Mouse (Mus musculus) 416B (cell line): ENCODE measurements around the gene Slc39a13.
A peak's percentile ranks its signal among the peaks of the same experiment; 100 is the strongest.

Source experiments
- DNase-seq: peaks from one replicate; pipeline ENCODE4 v3.0.0; 2011; ENCODE audit warnings: low read depth

Slc39a13 gene

DNA sequence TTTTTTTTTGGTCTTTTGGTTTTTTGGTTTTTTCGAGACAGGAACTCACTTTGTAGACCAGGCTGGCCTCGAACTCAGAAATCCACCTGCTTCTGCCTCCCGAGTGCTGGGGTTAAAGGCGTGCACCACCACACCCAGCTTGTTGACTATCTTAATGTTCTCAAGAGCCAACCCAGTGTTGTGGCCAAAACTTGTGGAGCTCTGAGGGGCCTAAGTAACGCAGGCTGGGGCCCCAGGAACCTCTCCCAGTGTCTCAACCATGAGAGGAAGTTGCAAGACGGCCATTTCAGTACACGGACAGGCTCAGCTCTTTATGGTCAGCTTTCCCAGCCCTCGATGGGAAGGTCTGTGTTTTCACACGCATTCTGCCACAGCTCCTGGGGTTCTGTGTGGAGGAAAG, 18.8 kb upstream of the Slc39a13 start:
- peak; percentile 59 for DNase-seq

DNA sequence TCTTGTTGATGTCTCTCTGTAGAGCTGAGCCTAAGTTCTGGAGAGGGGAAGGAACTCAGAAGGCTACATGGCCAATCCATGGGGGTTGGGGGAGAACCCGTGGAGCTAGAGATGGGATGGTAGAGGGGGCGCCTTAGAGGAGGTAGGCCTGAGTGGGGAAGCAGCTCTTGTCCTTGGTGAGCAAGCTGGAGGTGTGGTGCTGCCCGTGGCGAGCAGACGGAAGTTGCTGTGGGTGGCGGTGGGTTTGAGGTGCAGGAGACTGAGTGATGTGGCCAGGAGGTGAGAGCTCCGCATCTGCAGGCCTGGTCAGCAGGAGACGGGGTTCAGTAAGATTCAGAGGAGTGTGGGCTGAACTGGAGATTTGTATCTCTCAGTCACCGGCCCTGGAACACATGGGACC, 17.2 kb upstream of the Slc39a13 start:
- DNase-seq, result peak; percentile 38

DNA sequence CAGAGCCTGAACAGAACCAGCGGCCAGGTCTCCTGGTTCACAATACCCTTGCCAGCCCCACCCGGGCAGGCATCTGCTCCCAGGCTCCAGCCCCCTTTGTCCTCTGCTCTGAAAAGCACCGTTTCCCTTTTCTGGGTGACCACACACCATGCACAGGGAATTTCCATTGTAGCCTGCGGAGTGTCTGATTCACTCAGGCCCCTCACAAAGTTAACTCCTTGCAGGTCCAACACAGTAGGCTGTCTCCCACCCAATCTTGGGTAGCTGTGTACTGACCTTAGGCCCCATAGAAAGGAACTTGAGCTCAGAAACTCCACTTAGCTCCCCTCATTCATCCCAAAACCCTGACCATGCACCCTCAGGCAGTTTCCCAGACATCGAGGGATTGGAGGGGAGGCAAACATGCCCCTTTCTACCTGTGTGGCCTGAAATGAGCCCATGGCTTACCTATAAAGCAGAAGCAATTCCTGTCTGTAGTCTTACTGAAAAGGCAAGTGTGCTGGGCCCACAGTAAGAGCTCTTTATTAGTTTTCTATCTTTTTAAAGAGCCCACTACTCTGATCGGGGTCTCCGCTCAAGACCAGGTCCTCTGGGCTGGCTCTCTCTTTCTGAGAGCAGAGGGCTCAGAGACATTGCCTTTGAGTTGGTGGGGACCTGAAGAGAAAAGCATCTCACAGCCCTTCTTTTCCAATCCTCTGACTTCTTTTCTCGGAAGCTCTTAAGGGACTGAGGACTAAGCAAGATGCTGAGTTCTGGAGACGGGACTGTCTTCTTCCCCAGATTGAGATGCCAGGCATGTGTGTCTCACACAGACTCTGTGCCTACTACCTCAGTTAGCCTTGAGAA, 16.4 kb upstream of the Slc39a13 start:
- no peak for DNase-seq

DNA sequence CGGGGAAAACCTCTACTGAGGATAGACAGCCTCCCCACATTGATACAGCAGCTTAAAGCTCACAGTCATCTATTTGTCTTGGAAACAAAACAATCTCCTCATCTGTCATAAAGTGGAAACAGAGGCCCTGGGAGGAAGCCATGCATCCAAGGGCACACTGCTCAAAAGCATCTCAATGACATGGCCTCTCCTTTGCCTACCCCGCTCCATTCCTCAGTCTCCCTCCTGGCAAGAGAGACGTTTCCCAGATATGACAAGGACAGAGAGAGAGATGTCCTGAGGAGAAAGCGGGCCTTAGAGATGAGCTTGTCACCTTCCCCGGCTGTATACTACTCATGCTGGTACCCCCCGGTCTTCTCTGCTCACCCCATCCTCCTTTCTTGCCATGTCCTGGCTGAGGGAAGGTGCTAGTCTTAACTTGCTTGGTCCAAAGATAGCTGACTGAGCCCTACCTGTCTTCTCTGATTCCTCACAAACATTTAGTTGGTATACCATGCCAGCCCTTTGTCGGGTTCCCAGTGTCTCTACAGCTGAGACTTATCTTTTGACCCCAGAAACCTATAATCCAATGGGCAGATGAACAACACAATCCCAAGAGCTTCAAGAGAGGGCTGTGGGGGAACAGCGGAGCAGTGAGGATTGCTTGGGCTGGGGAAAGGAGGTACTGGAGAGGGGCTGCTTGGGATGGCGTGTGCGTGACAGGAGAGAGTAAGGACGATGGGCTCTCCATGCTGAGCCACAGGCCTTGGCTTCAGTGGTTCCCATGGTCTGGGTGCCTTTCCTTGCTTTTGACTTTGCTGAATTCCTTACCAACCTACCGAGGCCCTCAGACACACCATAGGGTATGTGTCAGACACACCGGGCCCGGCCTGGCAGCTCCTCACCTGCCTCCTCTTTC, 15.5 kb upstream of the Slc39a13 start:
- no peak for DNase-seq

DNA sequence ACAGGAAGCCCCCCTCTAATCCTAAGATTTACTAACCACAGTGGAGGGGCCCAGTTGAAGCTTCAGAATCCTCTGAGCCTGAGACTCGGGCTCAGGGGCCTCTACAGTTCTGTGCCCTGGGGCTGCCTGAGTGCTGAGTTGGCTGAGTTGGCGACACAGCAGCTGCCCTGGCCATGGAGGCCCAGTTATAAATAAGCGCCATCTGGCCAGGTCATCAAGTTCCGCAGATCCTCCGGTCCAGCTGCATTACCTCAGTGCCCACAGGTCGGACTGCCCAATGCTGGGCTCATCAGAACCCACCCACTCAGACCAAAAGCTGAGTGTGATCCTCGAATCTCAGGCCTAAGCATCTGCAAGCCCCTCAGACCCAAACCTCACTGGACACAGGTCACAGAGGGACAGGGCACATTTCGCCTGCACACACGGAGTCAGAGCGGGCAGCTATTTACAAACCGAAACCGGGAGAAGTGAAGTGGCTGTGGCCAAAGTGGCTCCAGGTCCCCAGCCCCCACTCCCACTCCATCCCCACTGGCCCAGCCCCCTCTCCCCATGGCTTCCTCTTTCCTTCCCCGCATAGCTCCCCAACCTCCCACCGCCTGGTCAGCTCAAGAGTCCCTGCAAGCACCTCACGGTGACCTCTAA, 14.1 kb upstream of the Slc39a13 start:
- DNase-seq, result no peak

DNA sequence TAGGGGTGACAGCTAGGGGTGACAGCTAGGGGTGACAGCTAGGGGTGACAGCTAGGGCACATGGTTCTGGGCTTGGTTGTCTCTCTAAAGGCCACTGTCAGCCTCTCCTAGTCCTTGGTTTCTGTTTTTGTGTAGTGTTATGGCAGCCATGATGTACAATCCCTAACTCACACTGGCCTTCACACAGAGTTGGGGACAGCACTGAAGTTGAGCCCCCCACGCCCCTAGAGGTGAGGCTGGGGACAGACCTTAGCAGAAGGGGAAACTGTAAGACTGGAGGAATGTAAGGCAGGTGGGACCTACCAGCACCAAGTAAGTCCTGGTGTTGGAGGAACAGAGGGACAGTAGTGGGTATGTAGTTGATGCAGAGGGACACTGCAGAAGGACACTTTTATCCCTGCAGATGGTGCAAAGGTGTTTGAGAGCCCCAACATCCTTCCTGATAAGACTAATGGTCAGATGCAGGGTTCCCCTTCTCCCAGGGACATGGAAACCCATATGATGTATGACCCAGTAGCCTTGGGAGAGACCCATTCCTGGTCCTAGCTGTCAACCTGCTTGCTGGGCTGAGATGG, 13.2 kb upstream of the Slc39a13 start:
- DNase-seq, result no peak

DNA sequence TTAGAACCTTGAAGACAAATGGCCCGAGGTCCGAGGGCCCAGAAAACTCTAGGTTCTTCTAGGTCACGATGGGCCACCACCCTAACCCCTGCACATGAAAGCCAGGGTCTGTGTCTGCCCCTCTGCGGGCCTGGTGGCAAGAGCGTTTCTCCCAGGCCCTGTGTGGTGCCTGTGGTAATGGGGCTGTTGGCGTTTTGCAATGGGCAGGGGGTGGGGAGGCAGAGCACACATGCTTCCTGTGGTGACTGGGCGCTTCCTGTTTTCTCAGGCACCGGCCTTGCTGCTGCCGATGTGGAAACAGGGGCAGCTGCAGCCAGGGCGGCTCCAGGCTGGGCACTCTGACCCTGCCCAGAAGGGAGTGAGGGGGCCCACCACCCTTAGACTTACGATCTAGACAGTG, 12.6 kb upstream of the Slc39a13 start:
- DNase-seq, result peak; percentile 97

DNA sequence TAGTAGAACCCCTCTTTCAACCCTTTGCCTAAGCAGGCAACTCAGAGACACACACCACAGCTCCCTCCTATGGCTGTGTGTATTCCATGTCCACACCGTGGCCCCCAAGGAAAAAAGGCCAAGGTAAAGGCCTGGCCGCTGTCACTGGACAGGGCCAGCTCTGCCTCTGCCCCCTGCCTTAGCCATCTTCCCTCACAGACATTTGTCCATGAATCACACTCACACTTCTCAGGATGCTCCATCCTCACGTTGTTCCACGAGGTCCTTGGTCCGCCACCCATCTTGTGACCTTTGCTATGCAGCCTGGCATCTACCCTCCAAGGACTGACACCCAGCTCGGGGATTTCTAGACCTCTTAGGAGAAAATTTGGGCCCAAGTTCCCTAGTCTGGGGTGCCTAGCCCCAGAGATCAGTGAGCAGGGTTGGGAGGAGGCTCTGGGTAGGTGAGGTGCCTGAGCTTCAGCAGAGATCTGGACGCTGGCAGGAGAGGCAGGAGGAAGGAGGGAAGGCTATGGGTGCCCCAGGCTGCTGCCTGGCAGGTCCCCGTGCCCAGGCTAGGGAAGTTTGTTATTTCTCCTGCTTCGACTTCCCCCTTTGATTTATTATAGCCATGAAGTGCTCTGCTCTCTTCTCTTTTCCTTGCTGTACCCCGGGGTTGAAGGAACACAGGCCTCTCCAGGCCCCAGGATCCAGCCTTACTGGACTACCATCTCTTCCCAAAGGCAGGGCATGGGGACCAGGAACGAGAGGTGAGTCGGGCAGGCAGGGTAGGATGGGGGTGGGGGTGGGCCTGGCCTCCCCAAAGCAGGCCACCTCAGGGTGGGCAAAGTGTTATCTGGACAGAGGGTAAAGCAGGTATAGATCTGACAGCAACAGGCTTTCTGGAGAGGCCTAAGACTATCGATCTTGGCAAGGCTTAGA, 11.8 kb upstream of the Slc39a13 start, which contains the start of gene Spi1:
Gene Spi1, plus strand, starts transcription at position 616 of the 921 bp plus-strand sequence.
- no peak for DNase-seq

DNA sequence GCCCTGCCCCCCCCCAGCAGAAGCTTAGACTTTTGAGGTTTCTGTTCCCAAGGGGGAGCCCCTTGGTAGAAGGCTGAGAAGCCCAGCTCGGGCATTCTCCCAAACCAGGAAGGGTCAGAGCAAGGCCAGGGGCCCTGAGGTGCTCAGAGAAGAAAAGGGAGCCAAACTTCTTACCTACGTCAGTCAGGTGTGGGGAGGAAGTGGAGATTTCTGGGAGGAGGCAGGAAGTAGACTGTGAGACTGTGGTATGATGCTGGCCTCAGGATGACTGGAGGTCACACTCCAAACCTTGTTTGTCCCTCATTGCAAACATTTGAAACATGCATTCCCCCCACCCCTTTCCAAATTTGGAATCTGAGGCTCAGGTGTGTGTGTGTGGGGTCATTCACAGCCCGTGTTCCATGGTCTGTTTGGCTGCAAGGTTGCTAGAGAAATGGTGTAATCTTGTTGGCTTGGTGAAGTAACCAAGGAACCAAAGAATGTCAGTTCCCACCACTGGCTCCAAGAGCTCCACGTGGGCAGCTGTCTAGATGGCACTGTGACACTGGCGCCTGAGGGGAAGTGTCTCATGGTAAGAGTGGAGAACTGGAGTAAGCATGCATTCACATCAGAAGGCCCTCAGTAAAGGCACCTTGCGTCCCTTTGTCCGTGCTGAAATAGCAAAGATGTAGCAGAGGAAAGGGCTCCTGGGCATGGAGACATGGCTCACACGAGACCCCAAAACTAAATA, 10.7 kb upstream of the Slc39a13 start:
- peak; percentile 56 for DNase-seq

DNA sequence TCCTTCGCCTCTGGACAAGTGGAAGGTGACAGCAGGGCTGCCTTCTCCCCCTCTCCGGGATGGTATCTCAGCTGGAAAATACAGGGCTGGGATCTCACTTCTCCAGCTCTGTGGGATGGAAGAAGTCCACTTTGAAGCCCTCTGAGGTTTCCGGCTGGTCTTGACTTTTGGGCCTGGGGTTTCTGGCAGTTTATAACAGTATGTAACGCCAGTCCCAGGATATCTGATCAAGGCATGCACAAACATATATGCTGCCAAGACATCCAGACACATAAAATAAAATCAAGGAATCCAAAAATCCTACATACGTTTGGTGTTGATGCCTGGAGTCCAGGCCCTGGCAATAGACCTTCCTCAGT, 8.8 kb upstream of the Slc39a13 start:
- no peak for DNase-seq

DNA sequence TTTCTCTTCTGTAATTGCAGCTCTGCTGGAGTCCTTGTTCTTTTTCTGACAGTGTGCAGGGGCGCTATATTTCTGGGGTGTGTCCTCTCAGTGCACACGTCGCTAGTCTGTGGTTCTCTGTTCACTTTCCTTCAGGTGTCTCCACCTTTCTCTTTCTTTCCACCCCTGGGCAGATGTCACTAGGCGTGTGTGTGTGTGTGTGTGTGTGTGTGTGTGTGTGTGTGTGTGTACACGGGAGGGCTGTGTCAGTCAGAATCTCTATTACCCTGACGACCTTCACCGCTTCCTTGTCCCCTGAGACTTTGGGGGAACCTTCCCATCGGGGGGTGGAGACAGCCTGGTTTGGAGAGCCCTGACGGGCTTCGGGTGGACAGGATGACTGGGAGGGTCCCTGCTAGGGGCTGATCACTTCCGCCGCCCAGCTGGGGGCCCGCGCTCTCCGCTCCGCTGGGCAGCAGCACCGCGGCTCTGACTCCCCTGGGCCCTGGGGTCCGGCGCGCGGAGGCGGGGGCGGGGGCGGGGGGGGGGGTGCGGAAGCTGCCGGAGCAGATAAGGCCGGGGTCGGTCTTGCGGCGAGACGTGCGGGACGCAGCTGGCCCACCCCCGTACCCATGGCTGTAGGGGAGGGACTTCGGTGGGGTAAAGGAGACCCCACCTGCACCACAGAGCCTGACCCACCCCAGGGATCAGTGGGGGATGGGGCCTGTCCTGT, 8.3 kb upstream of the Slc39a13 start:
- DNase-seq, result no peak

DNA sequence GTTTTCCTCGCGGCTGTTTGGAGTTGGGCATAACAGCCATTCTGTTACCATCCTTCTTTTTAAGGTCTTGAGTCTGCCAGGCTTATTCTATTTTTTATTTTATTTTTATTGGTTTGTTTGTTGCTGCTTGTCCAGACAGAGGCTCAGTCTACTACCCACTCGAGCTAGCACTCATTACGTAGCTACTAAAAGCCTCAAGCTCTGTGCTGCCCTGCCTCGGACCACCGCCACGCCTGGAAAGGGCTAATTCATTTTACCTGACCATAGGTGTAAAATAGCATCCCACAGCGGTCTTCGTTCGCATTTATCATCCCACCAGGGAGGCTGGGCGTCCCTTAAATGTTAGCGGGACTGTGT, 7.7 kb upstream of the Slc39a13 start:
- DNase-seq, result no peak

DNA sequence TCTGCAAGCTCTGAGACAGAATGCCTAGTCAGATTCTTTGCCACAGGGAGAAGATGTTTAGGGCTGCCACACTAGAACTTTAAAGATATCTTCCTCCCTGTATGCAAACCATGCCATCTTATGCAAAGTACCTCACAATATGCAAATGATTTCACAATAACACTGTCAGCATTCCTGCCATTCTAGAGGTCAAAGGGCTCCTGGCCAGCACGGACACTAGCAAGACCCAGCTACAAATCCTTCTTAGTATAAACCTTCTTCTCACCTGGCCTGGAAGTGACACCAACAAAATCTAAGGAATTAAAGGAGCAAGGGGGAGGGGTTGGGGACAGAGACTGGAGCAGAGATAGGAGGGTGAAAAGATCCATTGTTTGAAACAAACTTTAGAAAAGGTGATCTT, 1.9 kb upstream of the Slc39a13 start:
- DNase-seq, result no peak

DNA sequence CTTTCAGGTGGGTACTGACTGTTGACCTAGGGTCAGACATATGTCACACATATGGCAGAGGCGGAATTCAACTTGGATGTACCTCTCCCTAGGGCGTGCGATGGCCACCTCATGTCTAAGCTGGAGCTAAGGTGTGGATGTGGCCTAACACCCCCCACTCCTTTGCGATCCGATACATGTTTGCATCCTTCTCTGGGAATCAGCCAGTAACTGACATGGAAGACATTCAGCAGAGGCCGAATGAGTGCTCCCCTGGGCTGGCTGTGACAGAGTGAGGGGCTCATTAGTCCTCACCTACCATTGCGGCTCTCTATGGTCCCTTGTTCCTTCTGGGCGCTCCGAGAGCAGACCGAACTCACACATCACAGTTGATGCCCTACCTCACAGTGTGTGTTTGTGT, 842 bp upstream of the Slc39a13 start:
- no peak for DNase-seq

DNA sequence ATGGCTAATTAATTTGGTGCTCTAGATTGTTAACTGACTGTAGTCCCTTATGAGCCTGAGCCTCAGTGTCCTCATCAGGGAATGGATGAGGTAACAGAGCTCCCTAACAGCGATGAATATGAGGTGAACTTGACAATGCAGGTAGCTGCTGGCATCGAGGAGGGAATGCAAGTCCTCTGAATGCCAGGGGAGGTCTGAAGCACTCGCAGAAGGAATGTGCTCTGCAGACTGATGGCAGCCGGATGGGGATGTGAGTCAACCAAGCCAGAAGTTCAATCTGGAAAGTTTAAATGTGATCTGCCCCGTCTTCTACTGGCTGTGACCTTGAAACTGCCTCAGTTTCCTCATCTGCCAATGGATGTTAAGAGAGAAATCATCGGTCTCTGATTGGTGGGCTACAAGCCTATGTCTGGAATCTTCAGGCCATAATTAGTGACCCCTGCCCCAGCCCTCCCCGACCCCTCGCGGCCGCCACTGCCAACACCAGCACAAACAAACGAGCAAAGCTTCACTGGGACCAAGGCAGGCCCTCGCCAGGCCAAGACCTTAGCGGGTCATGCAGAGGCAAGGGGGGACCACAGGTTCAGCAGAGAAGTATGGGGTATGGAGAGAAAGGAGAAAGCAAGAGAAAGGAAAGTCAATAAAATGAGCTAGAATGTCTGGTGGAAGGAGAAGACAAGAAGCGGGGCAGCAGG, 764 bp downstream of the Slc39a13 start:
- peak; percentile 69 for DNase-seq

DNA sequence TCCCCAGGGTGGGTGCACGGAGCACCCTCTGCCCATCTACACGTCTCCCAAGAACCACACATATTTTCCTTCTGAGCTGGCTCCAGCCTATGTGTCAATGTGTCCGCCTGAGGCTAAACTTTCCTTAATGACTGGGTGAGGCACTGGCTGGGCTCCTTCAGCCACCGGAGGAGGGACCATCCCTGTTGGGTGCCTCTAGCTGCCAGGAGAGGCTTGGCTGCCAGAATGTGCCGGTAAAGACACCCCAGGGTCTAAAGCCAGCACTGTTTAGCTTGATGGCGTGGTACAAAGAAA, 1.4 kb downstream of the Slc39a13 start:
- DNase-seq, result no peak

DNA sequence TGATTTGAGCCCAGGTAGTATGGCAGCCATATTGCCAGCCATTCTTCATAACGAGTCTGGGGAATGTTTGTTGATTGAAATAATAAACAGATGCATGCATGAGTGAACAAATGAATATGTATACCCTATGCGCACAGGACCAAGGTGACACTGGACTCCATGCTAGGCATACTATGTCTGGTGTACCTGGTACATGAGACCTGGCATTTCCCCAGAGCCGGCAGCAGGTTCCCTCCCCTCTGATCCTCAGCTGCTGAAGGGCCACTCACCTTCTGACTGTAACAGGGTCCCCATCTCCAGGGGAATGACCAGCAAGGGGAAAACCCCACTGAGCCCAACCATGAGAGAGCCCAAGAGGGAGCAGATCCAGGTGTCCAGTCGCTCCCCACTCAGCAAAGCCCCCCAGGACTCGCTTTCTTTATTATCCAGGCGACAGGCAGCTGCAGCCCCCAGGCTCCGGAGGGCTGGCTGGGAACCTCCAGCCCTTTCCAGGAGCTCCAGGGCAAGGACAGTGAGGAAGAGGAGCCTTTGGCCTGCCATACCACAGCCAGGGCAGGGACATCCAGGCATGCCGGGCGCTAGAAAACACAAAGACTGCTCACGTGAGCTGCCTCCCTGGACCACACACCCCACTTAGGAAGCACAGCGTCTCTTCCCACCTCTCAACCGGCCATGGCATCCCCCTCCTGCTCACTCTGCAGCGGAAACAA, 1.9 kb downstream of the Slc39a13 start:
- DNase-seq, result no peak

DNA sequence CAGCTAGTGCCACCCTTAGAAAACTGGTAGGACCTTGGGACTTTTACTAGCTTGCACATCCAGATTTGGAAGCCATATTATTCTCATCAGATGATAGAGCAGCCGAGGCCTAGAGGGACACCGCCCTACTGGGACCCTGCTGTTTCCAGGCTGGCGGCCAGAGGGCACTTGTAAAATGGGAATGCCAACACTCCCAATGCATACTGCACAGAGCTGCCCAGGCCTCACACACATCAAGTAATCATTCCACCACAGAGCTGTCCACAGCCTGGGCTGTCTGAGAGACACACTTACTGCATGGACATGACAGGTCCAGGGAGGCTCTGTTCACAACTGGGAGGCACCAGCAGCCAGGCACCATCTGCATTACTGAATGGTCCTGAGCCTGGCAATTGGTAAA, 3.8 kb downstream of the Slc39a13 start:
- no peak for DNase-seq

DNA sequence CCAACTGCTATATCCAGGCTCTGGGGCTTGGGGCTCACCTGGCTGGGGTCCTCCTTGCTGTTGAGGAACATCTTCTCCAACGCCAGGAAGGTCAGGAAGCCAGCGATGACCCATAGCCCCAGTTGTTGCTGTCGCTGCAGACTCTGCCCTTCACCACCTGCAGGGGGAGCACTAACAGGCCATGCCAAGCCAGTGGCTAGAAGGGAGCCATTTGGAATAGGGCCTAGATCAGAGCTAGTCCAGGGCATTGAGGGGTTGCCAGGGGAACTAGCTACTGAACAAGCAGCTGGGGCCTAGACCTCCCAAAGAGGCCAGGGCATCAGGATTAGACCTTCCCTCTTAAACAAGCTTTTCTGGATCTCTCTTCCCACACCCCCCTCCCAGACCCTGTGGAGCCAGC, 4.7 kb downstream of the Slc39a13 start:
- DNase-seq, result peak; percentile 66
